In genomic region chr1:178258821-178259220, GRCm38 (mm10) we compare ENCODE assay signal across 22 mouse cellular contexts.
A peak's percentile ranks its signal among the peaks of the same experiment; 100 is the strongest.
DNase-seq lines count a peak whose midpoint lies in the region; ATAC-seq and TF ChIP-seq lines count a peak whose summit lies in the region.
"Had no signal": no experiment of that assay in that cellular context is flagged by ENCODE, and none has a peak within 500 bp of the region (broad histone marks: within the 10 kb centered on the region; RNA-seq: fewer than 3 reads in every experiment).

No protein-coding gene starts in this region.

- H3K4me1 ChIP-seq in heart, embryonic 12.5 days (replicated peaks), result peaks cover 3% of the 10 kb centered on the region; the same call in 1 of the 2 replicates
- H3K4me1 ChIP-seq in heart, embryonic 10.5 days, result peaks cover 3% of the 10 kb centered on the region
- H3K4me1 ChIP-seq in thymus, adult 2 months (replicated peaks; ENCODE audit: control insufficient read depth, insufficient read depth, low read length), result no peaks in the 10 kb centered on the region

- 87% methylated on average over 2 of the region's 2 CpGs for WGBS in heart, embryonic 12.5 days
- WGBS in heart, embryonic 10.5 days, result 92% methylated on average over 2 of the region's 2 CpGs
- WGBS in thymus, adult 2 months, result 96% methylated on average over 2 of the region's 2 CpGs

- no peaks in the 10 kb centered on the region for H3K27me3 ChIP-seq in heart, embryonic 12.5 days (replicated peaks)
- no peaks in the 10 kb centered on the region for H3K27me3 ChIP-seq in heart, embryonic 10.5 days (ENCODE audit: insufficient read depth, poor library complexity, severe bottlenecking)
- no peaks in the 10 kb centered on the region for H3K27me3 ChIP-seq in thymus, adult 2 months (ENCODE audit: control insufficient read depth, insufficient read depth, low read length)
- H3K27me3 ChIP-seq: CH12.LX, Patski had no signal

- no peak overlapping the region for H3K27ac ChIP-seq in heart, embryonic 12.5 days (ENCODE audit: poor library complexity, severe bottlenecking)
- no peak overlapping the region for H3K27ac ChIP-seq in heart, embryonic 10.5 days
- H3K27ac ChIP-seq in thymus, adult 2 months (ENCODE audit: control insufficient read depth, insufficient read depth, low read length), result no peak overlapping the region

- intact Hi-C loops in heart, postnatal 36 days (cut with DNase I), result no loop called here

- no peaks in the 10 kb centered on the region for H3K9me3 ChIP-seq in heart, embryonic 12.5 days (replicated peaks)
- no peaks in the 10 kb centered on the region for H3K9me3 ChIP-seq in heart, embryonic 10.5 days
- H3K9me3 ChIP-seq: G1E had no signal

- peak; percentile 46 for DNase-seq in heart, adult 11 months
- DNase-seq in heart, embryonic 10.5 days (ENCODE audit: low spot score), result peak; percentile 48
- no peak for DNase-seq in heart, postnatal 36 days
- peak; percentile 71 for DNase-seq in fat pad, adult 2 months (ENCODE audit: extremely low read depth, low read depth, low spot score)
- peak; percentile 74 for DNase-seq in gonadal fat pad, adult 2 months (ENCODE audit: low read depth)
- no peak for DNase-seq in thymus, adult 2 months
- no peak for DNase-seq in kidney, postnatal 10 days
- DNase-seq: adrenal gland, adult 2 months; adrenal gland, adult 8-10 months; adrenal gland, postnatal 10 days; adrenal gland, postnatal 14 days; adrenal gland, postnatal 25 days; adrenal gland, postnatal 36 days; B cell, adult 2 months; cerebellum, adult 11 months; cerebellum, adult 11-12 months had no signal

- no peak overlapping the region for H3K9ac ChIP-seq in heart, embryonic 12.5 days

- no peak overlapping the region for H3K4me2 ChIP-seq in heart, embryonic 12.5 days

- no peak for TF ChIP-seq POLR2A in thymus, adult 2 months (IDR thresholded peaks at IDR 0.05; ENCODE audit: control insufficient read depth, extremely low read depth, insufficient read depth, low read length, poor library complexity)

- no peak overlapping the region for H3K4me3 ChIP-seq in heart, embryonic 12.5 days
- no peak overlapping the region for H3K4me3 ChIP-seq in heart, embryonic 10.5 days
- H3K4me3 ChIP-seq in thymus, adult 2 months (ENCODE audit: control insufficient read depth, insufficient read depth, low read length), result no peak overlapping the region

- TF ChIP-seq CTCF in thymus, adult 2 months (IDR thresholded peaks at IDR 0.05; ENCODE audit: borderline replicate concordance, control insufficient read depth, extremely low read depth, insufficient read depth, low read length, poor library complexity), result no peak

- H3K36me3 ChIP-seq in heart, embryonic 12.5 days, result peaks cover 28% of the 10 kb centered on the region
- H3K36me3 ChIP-seq in heart, embryonic 10.5 days, result peaks cover 23% of the 10 kb centered on the region
- no peaks in the 10 kb centered on the region for H3K36me3 ChIP-seq in thymus, adult 2 months (ENCODE audit: control insufficient read depth, insufficient read depth, low read length)

- ATAC-seq in heart, embryonic 12.5 days (ENCODE audit: insufficient number of reproducible peaks, low FRiP score), result no peak
- ATAC-seq: activated CD4-positive, CD25-positive, alpha-beta regulatory T cell, adult 4 months; CD4-positive, CD25-positive, alpha-beta regulatory T cell, adult 4 months; Patski had no signal

Comparison
In these comparisons a context has a peak if more than half of its experiments do, and no peak if none do; other contexts are left out.
1. DNase-seq: peak in heart, adult 11 months (single experiment), heart, embryonic 10.5 days (single experiment), fat pad, adult 2 months (single experiment) and gonadal fat pad, adult 2 months (single experiment); none in heart, postnatal 36 days (0 of 2), thymus, adult 2 months (single experiment) and kidney, postnatal 10 days (single experiment).